Mouse (Mus musculus): ENCODE data around the gene Farsb. TPM values are rescaled to one million over a fixed set of nuclear protein-coding genes. Genes with fewer than 3 reads are reported as not detected.

The Farsb gene
- total and polyA plus RNA-seq, 3 experiments, result 7.4 to 295 (median 121) TPM

GRCm38 (mm10) chr1:78421749-78422148 lies 66.9 kb downstream of the Farsb start:
- H3K27me3 ChIP-seq (ENCODE audit: insufficient read depth, low read length), result no peaks in the 10 kb centered on the region
- no peaks in the 10 kb centered on the region for H3K9me3 ChIP-seq (replicated peaks)
- DNase-seq (ENCODE audit: low spot score) (no peak), ATAC-seq (ENCODE audit: extremely low read depth, insufficient number of reproducible peaks, low FRiP score, poor library complexity, severe bottlenecking) (no peak)
- H3K4me1 ChIP-seq (ENCODE audit: insufficient read depth, low read depth, low read length), result no peaks in the 10 kb centered on the region
- H3K4me3 ChIP-seq (ENCODE audit: low read depth, low read length), result no peak overlapping the region
- no peak for TF ChIP-seq POLR2AphosphoS5 (IDR thresholded peaks at IDR 0.05; ENCODE audit: insufficient replicate concordance, low read depth, low read length)
- TF ChIP-seq CTCF (IDR thresholded peaks at IDR 0.05; ENCODE audit: low read depth, low read length), result no peak
- TF ChIP-seq GATA1 (IDR thresholded peaks at IDR 0.05; ENCODE audit: borderline replicate concordance, low read length), result no peak
- TF ChIP-seq TAL1 (conservative IDR thresholded peaks at IDR 0.05; ENCODE audit: low read depth, low read length), result no peak
- no peak for TF ChIP-seq GATA2 (IDR thresholded peaks at IDR 0.05; ENCODE audit: borderline replicate concordance, low read depth, low read length)
- H3K36me3 ChIP-seq (replicated peaks), result peaks cover 96% of the 10 kb centered on the region

DNA sequence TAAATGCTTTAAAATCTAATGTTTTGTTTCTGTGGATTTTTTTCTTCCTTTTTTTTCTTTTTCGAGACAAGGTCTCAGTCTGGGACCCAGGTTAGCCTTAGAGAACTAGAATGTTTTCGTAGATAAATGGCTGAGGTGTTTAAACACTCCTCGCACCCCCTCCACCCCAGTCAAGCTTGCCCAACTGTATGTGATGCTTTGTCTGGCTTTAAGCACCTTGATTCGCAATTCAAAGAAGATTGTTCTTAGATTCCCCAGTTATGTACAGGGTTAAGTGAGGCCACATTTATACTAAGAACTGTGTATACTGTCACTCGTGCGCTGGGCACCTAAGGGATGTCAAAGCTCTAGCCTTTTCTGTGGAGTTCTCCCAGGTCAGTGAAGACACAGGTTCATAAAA lies 68.4 kb downstream of the Farsb start:
- ATAC-seq (ENCODE audit: extremely low read depth, insufficient number of reproducible peaks, low FRiP score, poor library complexity, severe bottlenecking) (no peak), DNase-seq (ENCODE audit: low spot score) (no peak)
- Histone ChIP-seq H3K9me3 (replicated peaks) (no peaks in the 10 kb centered on the region), H3K27me3 (ENCODE audit: insufficient read depth, low read length) (no peaks in the 10 kb centered on the region), H3K4me1 (ENCODE audit: insufficient read depth, low read depth, low read length) (no peaks in the 10 kb centered on the region), H3K4me3 (ENCODE audit: low read depth, low read length) (no peak overlapping the region), H3K36me3 (replicated peaks) (peaks cover 88% of the 10 kb centered on the region)
- TF ChIP-seq POLR2AphosphoS5 (IDR thresholded peaks at IDR 0.05; ENCODE audit: insufficient replicate concordance, low read depth, low read length) (no peak), CTCF (IDR thresholded peaks at IDR 0.05; ENCODE audit: low read depth, low read length) (no peak), TAL1 (conservative IDR thresholded peaks at IDR 0.05; ENCODE audit: low read depth, low read length) (no peak), GATA1 (IDR thresholded peaks at IDR 0.05; ENCODE audit: borderline replicate concordance, low read length) (no peak), GATA2 (IDR thresholded peaks at IDR 0.05; ENCODE audit: borderline replicate concordance, low read depth, low read length) (no peak)

DNA sequence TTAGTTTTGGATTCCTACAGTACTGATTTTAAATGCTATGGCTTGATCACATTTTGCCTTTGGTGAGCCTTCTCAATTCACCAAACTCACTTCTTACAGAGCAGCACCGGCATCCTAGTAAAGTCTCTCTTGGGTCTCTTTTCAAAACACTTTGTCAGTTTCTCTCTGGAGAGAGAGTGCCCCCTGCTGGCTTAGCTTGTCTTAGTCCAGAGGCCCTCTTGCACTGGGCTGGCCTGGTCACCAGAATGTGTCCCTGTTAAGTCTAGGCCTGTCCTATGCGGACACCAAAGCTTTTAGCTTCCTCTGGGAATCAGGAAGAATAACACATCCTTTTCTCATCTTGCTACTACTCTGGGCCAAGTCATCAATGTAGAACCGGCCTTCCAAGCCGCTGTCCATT lies 69.1 kb downstream of the Farsb start:
- H3K27me3 ChIP-seq (ENCODE audit: insufficient read depth, low read length), result no peaks in the 10 kb centered on the region
- ATAC-seq (ENCODE audit: extremely low read depth, insufficient number of reproducible peaks, low FRiP score, poor library complexity, severe bottlenecking) (peak; percentile 36; the same call in 1 of the 2 replicates), DNase-seq (ENCODE audit: low spot score) (peak; percentile 36)
- no peaks in the 10 kb centered on the region for H3K4me1 ChIP-seq (ENCODE audit: insufficient read depth, low read depth, low read length)
- no peaks in the 10 kb centered on the region for H3K9me3 ChIP-seq (replicated peaks)
- no peak overlapping the region for H3K4me3 ChIP-seq (ENCODE audit: low read depth, low read length)
- H3K36me3 ChIP-seq (replicated peaks), result peaks cover 87% of the 10 kb centered on the region
- TF ChIP-seq TAL1 (conservative IDR thresholded peaks at IDR 0.05; ENCODE audit: low read depth, low read length) (no peak), GATA2 (IDR thresholded peaks at IDR 0.05; ENCODE audit: borderline replicate concordance, low read depth, low read length) (no peak), CTCF (IDR thresholded peaks at IDR 0.05; ENCODE audit: low read depth, low read length) (peak; percentile 59), POLR2AphosphoS5 (IDR thresholded peaks at IDR 0.05; ENCODE audit: insufficient replicate concordance, low read depth, low read length) (no peak), GATA1 (IDR thresholded peaks at IDR 0.05; ENCODE audit: borderline replicate concordance, low read length) (no peak)

GRCm38 (mm10) chr1:78417154-78417911 lies 71.4 kb downstream of the Farsb start:
- H3K36me3 ChIP-seq (replicated peaks), result peaks cover 77% of the 10 kb centered on the region
- no peaks in the 10 kb centered on the region for H3K9me3 ChIP-seq (replicated peaks)
- TF ChIP-seq GATA2 (IDR thresholded peaks at IDR 0.05; ENCODE audit: borderline replicate concordance, low read depth, low read length), result no peak
- TF ChIP-seq TAL1 (conservative IDR thresholded peaks at IDR 0.05; ENCODE audit: low read depth, low read length), result no peak
- no peak for TF ChIP-seq CTCF (IDR thresholded peaks at IDR 0.05; ENCODE audit: low read depth, low read length)
- TF ChIP-seq GATA1 (IDR thresholded peaks at IDR 0.05; ENCODE audit: borderline replicate concordance, low read length), result no peak
- no peak for TF ChIP-seq POLR2AphosphoS5 (IDR thresholded peaks at IDR 0.05; ENCODE audit: insufficient replicate concordance, low read depth, low read length)
- 0 out of 2 replicates have a peak, but pooled peaks cover 3% of the 10 kb centered on the region for H3K4me1 ChIP-seq (ENCODE audit: insufficient read depth, low read depth, low read length)
- no peaks in the 10 kb centered on the region for H3K27me3 ChIP-seq (ENCODE audit: insufficient read depth, low read length)
- H3K4me3 ChIP-seq (ENCODE audit: low read depth, low read length), result no peak overlapping the region
- ATAC-seq (ENCODE audit: extremely low read depth, insufficient number of reproducible peaks, low FRiP score, poor library complexity, severe bottlenecking) (no peak), DNase-seq (ENCODE audit: low spot score) (no peak)

- Histone ChIP-seq H3K4me1 (ENCODE audit: insufficient read depth, low read depth, low read length) (0 out of 2 replicates have a peak, but pooled peaks cover 3% of the 10 kb centered on the region), H3K27me3 (ENCODE audit: insufficient read depth, low read length) (no peaks in the 10 kb centered on the region), H3K9me3 (replicated peaks) (no peaks in the 10 kb centered on the region), H3K36me3 (replicated peaks) (peaks cover 50% of the 10 kb centered on the region), H3K4me3 (ENCODE audit: low read depth, low read length) (no peak overlapping the region)
- no peak for TF ChIP-seq POLR2AphosphoS5 (IDR thresholded peaks at IDR 0.05; ENCODE audit: insufficient replicate concordance, low read depth, low read length)
- no peak for TF ChIP-seq GATA1 (IDR thresholded peaks at IDR 0.05; ENCODE audit: borderline replicate concordance, low read length)
- TF ChIP-seq GATA2 (IDR thresholded peaks at IDR 0.05; ENCODE audit: borderline replicate concordance, low read depth, low read length), result no peak
- no peak for TF ChIP-seq TAL1 (conservative IDR thresholded peaks at IDR 0.05; ENCODE audit: low read depth, low read length)
- TF ChIP-seq CTCF (IDR thresholded peaks at IDR 0.05; ENCODE audit: low read depth, low read length), result no peak
- ATAC-seq (ENCODE audit: extremely low read depth, insufficient number of reproducible peaks, low FRiP score, poor library complexity, severe bottlenecking) (no peak), DNase-seq (ENCODE audit: low spot score) (no peak)
These were observed 74.3 kb downstream of the Farsb start for GRCm38 (mm10) chr1:78414421-78414820.

GRCm38 (mm10) chr1:78412668-78413067 lies 76.0 kb downstream of the Farsb start:
- no peak for ATAC-seq (ENCODE audit: extremely low read depth, insufficient number of reproducible peaks, low FRiP score, poor library complexity, severe bottlenecking)

More at GRCm38 (mm10) chr1:78412668-78413067, 76.0 kb downstream of the Farsb start:
- no peak for TF ChIP-seq POLR2AphosphoS5 (IDR thresholded peaks at IDR 0.05; ENCODE audit: insufficient replicate concordance, low read depth, low read length)
- TF ChIP-seq TAL1 (conservative IDR thresholded peaks at IDR 0.05; ENCODE audit: low read depth, low read length), result no peak
- TF ChIP-seq CTCF (IDR thresholded peaks at IDR 0.05; ENCODE audit: low read depth, low read length), result no peak
- no peak for TF ChIP-seq GATA2 (IDR thresholded peaks at IDR 0.05; ENCODE audit: borderline replicate concordance, low read depth, low read length)
- TF ChIP-seq GATA1 (IDR thresholded peaks at IDR 0.05; ENCODE audit: borderline replicate concordance, low read length), result no peak
- H3K4me1 ChIP-seq (ENCODE audit: insufficient read depth, low read depth, low read length), result 0 out of 2 replicates have a peak, but pooled peaks cover 3% of the 10 kb centered on the region
- no peak overlapping the region for H3K4me3 ChIP-seq (ENCODE audit: low read depth, low read length)
- DNase-seq (ENCODE audit: low spot score), result no peak
- H3K27me3 ChIP-seq (ENCODE audit: insufficient read depth, low read length), result no peaks in the 10 kb centered on the region
- no peaks in the 10 kb centered on the region for H3K9me3 ChIP-seq (replicated peaks)
- H3K36me3 ChIP-seq (replicated peaks), result peaks cover 33% of the 10 kb centered on the region

Data from G1E (cell line).